Mouse (Mus musculus): ENCODE results near the gene Nacc1.

The Nacc1 gene

GRCm38 (mm10) chr8:84687705-84688100, at the start of gene Nacc1:
Nacc1 (minus strand) TSS chr8:84687862.
- ATAC-seq (ENCODE audit: insufficient number of reproducible peaks, low FRiP score, low TSS enrichment): peak; percentile 86

- ATAC-seq (ENCODE audit: insufficient number of reproducible peaks, low FRiP score, low TSS enrichment): no peak
Observed at GRCm38 (mm10) chr8:84736521-84736920, 48.9 kb upstream of the Nacc1 start.

- ATAC-seq (ENCODE audit: insufficient number of reproducible peaks, low FRiP score, low TSS enrichment): no peak
Observed at GRCm38 (mm10) chr8:84735597-84735996, 47.9 kb upstream of the Nacc1 start.

GRCm38 (mm10) chr8:84734680-84735079, 47.0 kb upstream of the Nacc1 start:
- no peak for ATAC-seq (ENCODE audit: insufficient number of reproducible peaks, low FRiP score, low TSS enrichment)

- no peak for ATAC-seq (ENCODE audit: insufficient number of reproducible peaks, low FRiP score, low TSS enrichment)
Observed at GRCm38 (mm10) chr8:84733959-84734358, 46.3 kb upstream of the Nacc1 start.

- no peak for ATAC-seq (ENCODE audit: insufficient number of reproducible peaks, low FRiP score, low TSS enrichment)
Observed at GRCm38 (mm10) chr8:84732996-84733395, 45.3 kb upstream of the Nacc1 start.

- ATAC-seq (ENCODE audit: insufficient number of reproducible peaks, low FRiP score, low TSS enrichment): no peak
Observed at GRCm38 (mm10) chr8:84732545-84732944, 44.9 kb upstream of the Nacc1 start.

- no peak for ATAC-seq (ENCODE audit: insufficient number of reproducible peaks, low FRiP score, low TSS enrichment)
Observed at GRCm38 (mm10) chr8:84731371-84732177, 43.9 kb upstream of the Nacc1 start.

- ATAC-seq (ENCODE audit: insufficient number of reproducible peaks, low FRiP score, low TSS enrichment): no peak
Observed at GRCm38 (mm10) chr8:84730541-84731370, 43.1 kb upstream of the Nacc1 start.

GRCm38 (mm10) chr8:84729921-84730362, 42.3 kb upstream of the Nacc1 start:
- ATAC-seq (ENCODE audit: insufficient number of reproducible peaks, low FRiP score, low TSS enrichment): no peak

GRCm38 (mm10) chr8:84728474-84728873, 40.8 kb upstream of the Nacc1 start:
- ATAC-seq (ENCODE audit: insufficient number of reproducible peaks, low FRiP score, low TSS enrichment): no peak

- no peak for ATAC-seq (ENCODE audit: insufficient number of reproducible peaks, low FRiP score, low TSS enrichment)
Observed at GRCm38 (mm10) chr8:84725941-84726259, 38.2 kb upstream of the Nacc1 start.

- no peak for ATAC-seq (ENCODE audit: insufficient number of reproducible peaks, low FRiP score, low TSS enrichment)
Observed at GRCm38 (mm10) chr8:84725246-84725940, 37.7 kb upstream of the Nacc1 start.

- no peak for ATAC-seq (ENCODE audit: insufficient number of reproducible peaks, low FRiP score, low TSS enrichment)
Observed at GRCm38 (mm10) chr8:84724683-84725082, 37.0 kb upstream of the Nacc1 start.

- no peak for ATAC-seq (ENCODE audit: insufficient number of reproducible peaks, low FRiP score, low TSS enrichment)
Observed at GRCm38 (mm10) chr8:84723571-84723900, 35.9 kb upstream of the Nacc1 start.

GRCm38 (mm10) chr8:84722850-84723570, 35.3 kb upstream of the Nacc1 start, which contains the start of gene G430095P16Rik:
G430095P16Rik (plus strand) TSS chr8:84723007.
- no peak for ATAC-seq (ENCODE audit: insufficient number of reproducible peaks, low FRiP score, low TSS enrichment)

- no peak for ATAC-seq (ENCODE audit: insufficient number of reproducible peaks, low FRiP score, low TSS enrichment)
Observed at GRCm38 (mm10) chr8:84722530-84722849, 34.8 kb upstream of the Nacc1 start.

GRCm38 (mm10) chr8:84718959-84719690, 31.5 kb upstream of the Nacc1 start:
- ATAC-seq (ENCODE audit: insufficient number of reproducible peaks, low FRiP score, low TSS enrichment): peak; percentile 14; the same call in 1 of the 2 replicates

GRCm38 (mm10) chr8:84718476-84718875, 30.8 kb upstream of the Nacc1 start:
- no peak for ATAC-seq (ENCODE audit: insufficient number of reproducible peaks, low FRiP score, low TSS enrichment)

- no peak for ATAC-seq (ENCODE audit: insufficient number of reproducible peaks, low FRiP score, low TSS enrichment)
Observed at GRCm38 (mm10) chr8:84716790-84717189, 29.1 kb upstream of the Nacc1 start.
